28 mouse cellular contexts compared by ENCODE assay signal in genomic region chr19:34796396-34796795, GRCm38 (mm10). TPM values are rescaled to one million over a fixed set of nuclear protein-coding genes. Genes with fewer than 3 reads are reported as not detected.
"Had no signal": no experiment of that assay in that cellular context is flagged by ENCODE, and none has a peak within 500 bp of the region (broad histone marks: within the 10 kb centered on the region; RNA-seq: fewer than 3 reads in every experiment).

No protein-coding gene starts in this region.

- H3K27me3 ChIP-seq: embryonic facial prominence, embryonic 12.5 days; embryonic facial prominence, embryonic 13.5 days; embryonic facial prominence, embryonic 15.5 days; forebrain, embryonic 12.5 days; forebrain, embryonic 13.5 days; forebrain, embryonic 15.5 days had no signal

- H3K4me1 ChIP-seq: embryonic facial prominence, embryonic 12.5 days; embryonic facial prominence, embryonic 13.5 days; embryonic facial prominence, embryonic 15.5 days; forebrain, embryonic 10.5 days; forebrain, embryonic 15.5 days had no signal

- H3K9ac ChIP-seq: embryonic facial prominence, embryonic 12.5 days; embryonic facial prominence, embryonic 13.5 days; embryonic facial prominence, embryonic 15.5 days; forebrain, embryonic 12.5 days; forebrain, embryonic 13.5 days; forebrain, embryonic 15.5 days; forebrain, postnatal 0 days had no signal

- H3K9me3 ChIP-seq: embryonic facial prominence, embryonic 10.5 days; embryonic facial prominence, embryonic 12.5 days; embryonic facial prominence, embryonic 13.5 days; embryonic facial prominence, embryonic 15.5 days; forebrain, embryonic 10.5 days; forebrain, embryonic 12.5 days; forebrain, embryonic 13.5 days; forebrain, embryonic 15.5 days had no signal

- ATAC-seq: forebrain, embryonic 13.5 days; forebrain, embryonic 14.5 days; forebrain, embryonic 15.5 days; forebrain, embryonic 16.5 days; forebrain, postnatal 0 days had no signal

- H3K27ac ChIP-seq: embryonic facial prominence, embryonic 10.5 days; embryonic facial prominence, embryonic 12.5 days; embryonic facial prominence, embryonic 13.5 days; embryonic facial prominence, embryonic 15.5 days; forebrain, embryonic 10.5 days; forebrain, embryonic 12.5 days; forebrain, embryonic 13.5 days; forebrain, embryonic 15.5 days; gastrocnemius, adult 2 months; heart, adult 2 months had no signal

- H3K36me3 ChIP-seq: embryonic facial prominence, embryonic 10.5 days; embryonic facial prominence, embryonic 12.5 days; embryonic facial prominence, embryonic 13.5 days; embryonic facial prominence, embryonic 15.5 days; forebrain, embryonic 10.5 days; forebrain, embryonic 12.5 days; forebrain, embryonic 15.5 days had no signal

- DNase-seq: cerebellum, adult 8-10 months; cerebellum, adult 9-10 months; cerebellum, adult 9-11 months; cerebellum, postnatal 10 days; cerebellum, postnatal 14 days; cerebellum, postnatal 25 days; cerebellum, postnatal 36 days; embryo, embryonic 11 days; forebrain, postnatal 0 days; gastrocnemius, adult 2 months; gastrocnemius, postnatal 10 days; gastrocnemius, postnatal 14 days; gastrocnemius, postnatal 25 days; gastrocnemius, postnatal 36 days; heart, adult 11 months; heart, adult 18-20 months; heart, adult 2 months had no signal

- H3K4me3 ChIP-seq: embryonic facial prominence, embryonic 10.5 days; embryonic facial prominence, embryonic 12.5 days; embryonic facial prominence, embryonic 13.5 days; embryonic facial prominence, embryonic 15.5 days; erythroblast, embryonic 14.5 days; forebrain, embryonic 10.5 days; forebrain, embryonic 12.5 days; forebrain, embryonic 13.5 days; forebrain, embryonic 15.5 days; gastrocnemius, adult 2 months; heart, adult 2 months had no signal

- H3K4me2 ChIP-seq: embryonic facial prominence, embryonic 12.5 days; embryonic facial prominence, embryonic 13.5 days; embryonic facial prominence, embryonic 15.5 days; forebrain, embryonic 12.5 days; forebrain, embryonic 13.5 days; forebrain, embryonic 15.5 days had no signal

RNA-seq across cellular contexts. Expression of gene Slc16a12, which starts 49.3 kb away (rescaled TPM):
- polyA plus RNA-seq: erythroblast, embryonic 14.5 days had no signal
